Mouse (Mus musculus) megakaryocyte, embryonic 14.5 days (primary cell): ENCODE measurements at regions not wholly inside any gene's neighbourhood (a gene's known extent, or its start where the extent isn't known, plus 50 kb on each side); places are given as distances from the start of the nearest gene placed in this dataset.

ENCODE experiments used
- H3K27me3 ChIP-seq: replicated peaks from 2 replicates; pipeline ENCODE3; 2012; ENCODE audit warnings: inconsistent platforms
- H3K36me3 ChIP-seq: replicated peaks from 2 replicates; pipeline ENCODE3; 2012; ENCODE audit warnings: low read length, inconsistent platforms, mixed read lengths
- H3K4me1 ChIP-seq: 2 replicates; pipeline ENCODE4 v1.6.1; 2012; ENCODE audit warnings: inconsistent platforms
- H3K4me3 ChIP-seq: replicated peaks from 2 replicates; pipeline ENCODE3; 2012; ENCODE audit warnings: moderate library complexity, mild to moderate bottlenecking, inconsistent platforms
- H3K9me3 ChIP-seq: 2 replicates; pipeline ENCODE4 v1.6.1; 2012; ENCODE audit warnings: inconsistent platforms
- FLI1 ChIP-seq: IDR thresholded peaks from 2 replicates; pipeline ENCODE4 v1.6.1; 2012; ENCODE audit warnings: low read length, inconsistent platforms, mixed read lengths
- GATA1 ChIP-seq: IDR thresholded peaks from 3 replicates; pipeline ENCODE4 v1.6.1; 2012; ENCODE audit warnings: mixed read lengths, low read length, inconsistent platforms, borderline replicate concordance

GRCm38 (mm10) chr6:35645210-35645609 lies 105.5 kb upstream of the Mtpn start:
- H3K27me3 ChIP-seq: no peaks in the 10 kb centered on the region
- H3K9me3 ChIP-seq: no peaks in the 10 kb centered on the region
- H3K4me3 ChIP-seq: no peak overlapping the region
- TF ChIP-seq FLI1: no peak
- no peak for TF ChIP-seq GATA1
- H3K36me3 ChIP-seq: no peaks in the 10 kb centered on the region
- no peaks in the 10 kb centered on the region for H3K4me1 ChIP-seq

- Histone ChIP-seq H3K4me1 (no peaks in the 10 kb centered on the region), H3K36me3 (no peaks in the 10 kb centered on the region), H3K9me3 (no peaks in the 10 kb centered on the region), H3K27me3 (no peaks in the 10 kb centered on the region), H3K4me3 (no peak overlapping the region)
- TF ChIP-seq FLI1: no peak
- TF ChIP-seq GATA1: no peak
These were observed 101.0 kb upstream of the Mtpn start for GRCm38 (mm10) chr6:35640672-35641071.

- Histone ChIP-seq H3K36me3 (no peaks in the 10 kb centered on the region), H3K9me3 (peaks cover 16% of the 10 kb centered on the region), H3K4me1 (no peaks in the 10 kb centered on the region), H3K4me3 (no peak overlapping the region), H3K27me3 (no peaks in the 10 kb centered on the region)
- TF ChIP-seq GATA1 (no peak), FLI1 (no peak)
These were observed 68.6 kb upstream of the Mtpn start for GRCm38 (mm10) chr6:35608336-35608735.

- H3K9me3 ChIP-seq: peaks cover 22% of the 10 kb centered on the region
- no peaks in the 10 kb centered on the region for H3K36me3 ChIP-seq
- no peaks in the 10 kb centered on the region for H3K4me1 ChIP-seq
- TF ChIP-seq GATA1 (no peak), FLI1 (no peak)
- no peak overlapping the region for H3K4me3 ChIP-seq
- no peaks in the 10 kb centered on the region for H3K27me3 ChIP-seq
These were observed 65.4 kb upstream of the Mtpn start for GRCm38 (mm10) chr6:35605100-35605499.

- H3K27me3 ChIP-seq: no peaks in the 10 kb centered on the region
- TF ChIP-seq GATA1 (no peak), FLI1 (no peak)
- no peaks in the 10 kb centered on the region for H3K36me3 ChIP-seq
These were observed 61.7 kb upstream of the Mtpn start for GRCm38 (mm10) chr6:35601373-35601772.

GRCm38 (mm10) chr6:35599841-35600240 lies 60.2 kb upstream of the Mtpn start:
- Histone ChIP-seq H3K36me3 (no peaks in the 10 kb centered on the region), H3K4me1 (no peaks in the 10 kb centered on the region), H3K27me3 (no peaks in the 10 kb centered on the region), H3K9me3 (peaks cover 9% of the 10 kb centered on the region; the same call in 1 of the 2 replicates), H3K4me3 (no peak overlapping the region)
- TF ChIP-seq FLI1: no peak

More at GRCm38 (mm10) chr6:35601373-35601772, 61.7 kb upstream of the Mtpn start:
- Histone ChIP-seq H3K9me3 (peaks cover 9% of the 10 kb centered on the region; the same call in 1 of the 2 replicates), H3K4me3 (no peak overlapping the region), H3K4me1 (no peaks in the 10 kb centered on the region)

GRCm38 (mm10) chr6:35598406-35599185 lies 58.9 kb upstream of the Mtpn start:
- Histone ChIP-seq H3K4me1 (no peaks in the 10 kb centered on the region), H3K9me3 (peaks cover 9% of the 10 kb centered on the region; the same call in 1 of the 2 replicates), H3K36me3 (no peaks in the 10 kb centered on the region), H3K4me3 (no peak overlapping the region), H3K27me3 (no peaks in the 10 kb centered on the region)
- no peak for TF ChIP-seq FLI1
- no peak for TF ChIP-seq GATA1

- H3K4me3 ChIP-seq: no peak overlapping the region
- no peak for TF ChIP-seq FLI1
- no peak for TF ChIP-seq GATA1
- no peaks in the 10 kb centered on the region for H3K36me3 ChIP-seq
- no peaks in the 10 kb centered on the region for H3K4me1 ChIP-seq
- peaks cover 6% of the 10 kb centered on the region for H3K9me3 ChIP-seq
- H3K27me3 ChIP-seq: no peaks in the 10 kb centered on the region
These were observed 55.3 kb upstream of the Mtpn start for GRCm38 (mm10) chr6:35595012-35595411.

GRCm38 (mm10) chr6:35592234-35592633 lies 52.5 kb upstream of the Mtpn start:
- no peaks in the 10 kb centered on the region for H3K36me3 ChIP-seq
- no peaks in the 10 kb centered on the region for H3K4me1 ChIP-seq
- no peak overlapping the region for H3K4me3 ChIP-seq
- no peak for TF ChIP-seq GATA1
- TF ChIP-seq FLI1: no peak
- no peaks in the 10 kb centered on the region for H3K27me3 ChIP-seq
- H3K9me3 ChIP-seq: peaks cover 11% of the 10 kb centered on the region
